Mouse (Mus musculus) heart, adult 2 months (tissue): Measurements from ENCODE around the gene Nckap5.
"Not testable (repeated sequence)": the region's sequence is repeated elsewhere in the genome, so short reads cannot be mapped to it uniquely, and the experiment has no call there.

Source experiments
- CTCF ChIP-seq: fragments of 200-600 bp; IDR thresholded peaks from 2 replicates; pipeline ENCODE4 v1.8.1; 2022; ENCODE audit warnings: antibody characterized with exemption, mild to moderate bottlenecking, moderate library complexity
- EP300 ChIP-seq: fragments of 200-500 bp; IDR thresholded peaks from 2 replicates; pipeline ENCODE4 v1.6.1; 2011; ENCODE audit warnings: low read depth, low read length, control low read depth; ENCODE audit not compliant: insufficient read depth
- POLR2A ChIP-seq: fragments of 200-500 bp; IDR thresholded peaks from 2 replicates; pipeline ENCODE4 v1.6.1; 2011; ENCODE audit warnings: mild to moderate bottlenecking, low read depth, low read length, control low read depth; ENCODE audit not compliant: insufficient read depth

GRCm38 (mm10) chr1:126773947-126774346 lies 56.7 kb downstream of the Nckap5 start:
- TF ChIP-seq POLR2A, CTCF, EP300: not testable (repeated sequence)
